Mouse (Mus musculus) stomach, embryonic 15.5 days (tissue): Measurements from ENCODE around the gene Pibf1. TPM values are rescaled to one million over a fixed set of nuclear protein-coding genes. Genes with fewer than 3 reads are reported as not detected.

Experiments
- ATAC-seq: fragments of 200-750 bp; cut with Nextera tagmentation; 2 replicates; pipeline ENCODE4 v1.8.0; 2017; ENCODE audit warnings: low read depth, moderate number of reproducible peaks, moderate TSS enrichment; ENCODE audit not compliant: insufficient read depth, low FRiP score
- H3K27ac ChIP-seq: fragments of 300-500 bp; sonication (generic); 2 replicates; pipeline ENCODE4 v1.5.1; 2015; ENCODE audit warnings: mild to moderate bottlenecking, inconsistent platforms
- H3K27me3 ChIP-seq: fragments of 300-500 bp; sonication (generic); replicated peaks from 2 replicates; pipeline ENCODE4 v1.6.1; 2015; ENCODE audit warnings: inconsistent platforms
- H3K36me3 ChIP-seq: fragments of 300-500 bp; sonication (generic); 2 replicates; pipeline ENCODE4 v1.6.1; 2015; ENCODE audit warnings: inconsistent platforms
- H3K4me1 ChIP-seq: fragments of 300-500 bp; sonication (generic); 2 replicates; pipeline ENCODE4 v1.6.1; 2015; ENCODE audit warnings: inconsistent platforms
- H3K4me2 ChIP-seq: fragments of 300-500 bp; sonication (generic); 2 replicates; pipeline ENCODE4 v1.6.1; 2015; ENCODE audit warnings: mild to moderate bottlenecking, inconsistent platforms
- H3K4me3 ChIP-seq: fragments of 300-500 bp; sonication (generic); replicated peaks from 2 replicates; pipeline ENCODE4 v1.5.1; 2015; ENCODE audit warnings: inconsistent platforms
- H3K9ac ChIP-seq: fragments of 300-500 bp; sonication (generic); 2 replicates; pipeline ENCODE4 v1.6.1; 2015; ENCODE audit warnings: inconsistent platforms
- H3K9me3 ChIP-seq: fragments of 300-500 bp; sonication (generic); 2 replicates; pipeline ENCODE4 v1.6.1; 2016; ENCODE audit warnings: inconsistent platforms
- WGBS: fragments of 180-500 bp; shearing (Covaris S2); methylation state at CpG from one replicate; pipeline ENCODE4 v1.1.7; 2015; 5-methylcytosine and 5-hydroxymethylcytosine counted together
- polyA plus RNA-seq: library from polyadenylated mRNA; unstranded; fragments of >200 nt; fragmentation: Nextera tagmentation; extraction: Ambion mirVana; gene quantifications from 2 replicates; pipeline ENCODE4 v1.2.1, GENCODE M21; 2015

Pibf1 gene
- polyA plus RNA-seq, 1 experiment from 2014 or later: 16.9 TPM

- Histone ChIP-seq H3K36me3 (no peaks in the 10 kb centered on the region), H3K4me2 (no peak overlapping the region), H3K4me3 (no peak overlapping the region), H3K9ac (no peak overlapping the region), H3K9me3 (no peaks in the 10 kb centered on the region), H3K27me3 (no peaks in the 10 kb centered on the region), H3K27ac (no peak overlapping the region), H3K4me1 (0 out of 2 replicates have a peak, but pooled peaks cover 3% of the 10 kb centered on the region)
- ATAC-seq: no peak
- WGBS: 78% methylated on average over 1 of the region's 1 CpGs
Observed at GRCm38 (mm10) chr14:99146841-99147240, 47.6 kb downstream of the Pibf1 start.

GRCm38 (mm10) chr14:99152683-99153082 is 53.5 kb downstream of the Pibf1 start:
- 0 out of 2 replicates have a peak, but pooled peaks cover 6% of the 10 kb centered on the region for H3K36me3 ChIP-seq
- ATAC-seq: no peak
- 88% methylated on average over 4 of the region's 4 CpGs for WGBS

GRCm38 (mm10) chr14:99159940-99160339 is 60.7 kb downstream of the Pibf1 start:
- WGBS: 80% methylated on average over 6 of the region's 6 CpGs
- Histone ChIP-seq H3K27ac (no peak overlapping the region), H3K9ac (no peak overlapping the region), H3K27me3 (no peaks in the 10 kb centered on the region), H3K4me3 (no peak overlapping the region), H3K4me2 (no peak overlapping the region), H3K36me3 (0 out of 2 replicates have a peak, but pooled peaks cover 3% of the 10 kb centered on the region), H3K9me3 (no peaks in the 10 kb centered on the region), H3K4me1 (no peaks in the 10 kb centered on the region)
- no peak for ATAC-seq

More at GRCm38 (mm10) chr14:99152683-99153082, 53.5 kb downstream of the Pibf1 start:
- H3K4me1 ChIP-seq: no peaks in the 10 kb centered on the region
- H3K4me2 ChIP-seq: no peak overlapping the region
- no peak overlapping the region for H3K9ac ChIP-seq
- no peak overlapping the region for H3K27ac ChIP-seq
- H3K4me3 ChIP-seq: no peak overlapping the region
- no peaks in the 10 kb centered on the region for H3K27me3 ChIP-seq
- H3K9me3 ChIP-seq: no peaks in the 10 kb centered on the region

GRCm38 (mm10) chr14:99163051-99163450 is 63.8 kb downstream of the Pibf1 start:
- WGBS: 93% methylated on average over 3 of the region's 3 CpGs
- Histone ChIP-seq H3K4me2 (no peak overlapping the region), H3K4me1 (no peaks in the 10 kb centered on the region), H3K4me3 (no peak overlapping the region), H3K27ac (no peak overlapping the region), H3K27me3 (no peaks in the 10 kb centered on the region), H3K9me3 (no peaks in the 10 kb centered on the region), H3K36me3 (no peaks in the 10 kb centered on the region; the same call in 1 of the 2 replicates), H3K9ac (no peak overlapping the region)
- no peak for ATAC-seq

- no peaks in the 10 kb centered on the region for H3K9me3 ChIP-seq
- no peaks in the 10 kb centered on the region for H3K4me1 ChIP-seq
- ATAC-seq: peak; percentile 73
- no peaks in the 10 kb centered on the region for H3K27me3 ChIP-seq
- WGBS: 64% methylated on average over 4 of the region's 4 CpGs
- no peak overlapping the region for H3K4me2 ChIP-seq
- no peak overlapping the region for H3K9ac ChIP-seq
- no peak overlapping the region; the same call in 1 of the 2 replicates for H3K27ac ChIP-seq
- no peak overlapping the region for H3K4me3 ChIP-seq
- no peaks in the 10 kb centered on the region for H3K36me3 ChIP-seq
Observed at GRCm38 (mm10) chr14:99174138-99174745, 75.0 kb downstream of the Pibf1 start.

- Histone ChIP-seq H3K27me3 (no peaks in the 10 kb centered on the region), H3K4me2 (no peak overlapping the region), H3K27ac (no peak overlapping the region), H3K9ac (no peak overlapping the region), H3K9me3 (no peaks in the 10 kb centered on the region), H3K36me3 (no peaks in the 10 kb centered on the region), H3K4me3 (no peak overlapping the region), H3K4me1 (no peaks in the 10 kb centered on the region)
- WGBS: 54% methylated on average over 9 of the region's 9 CpGs
- peak; percentile 81 for ATAC-seq
Observed at GRCm38 (mm10) chr14:99176559-99176958, 77.3 kb downstream of the Pibf1 start.

- Histone ChIP-seq H3K36me3 (no peaks in the 10 kb centered on the region), H3K9ac (no peak overlapping the region), H3K4me2 (no peak overlapping the region), H3K4me1 (no peaks in the 10 kb centered on the region), H3K27ac (no peak overlapping the region), H3K9me3 (no peaks in the 10 kb centered on the region), H3K4me3 (no peak overlapping the region), H3K27me3 (no peaks in the 10 kb centered on the region)
- WGBS: 84% methylated on average over 5 of the region's 5 CpGs
- 0 out of 2 replicates have a peak, but pooled peaks have one; percentile 7 for ATAC-seq
Observed at GRCm38 (mm10) chr14:99190153-99190790, 91.0 kb downstream of the Pibf1 start.

GRCm38 (mm10) chr14:99205865-99206264 is 106.6 kb downstream of the Pibf1 start:
- Histone ChIP-seq H3K9me3 (no peaks in the 10 kb centered on the region), H3K27me3 (no peaks in the 10 kb centered on the region), H3K4me2 (no peak overlapping the region), H3K4me3 (no peak overlapping the region), H3K27ac (no peak overlapping the region), H3K4me1 (no peaks in the 10 kb centered on the region), H3K9ac (no peak overlapping the region), H3K36me3 (no peaks in the 10 kb centered on the region)
- 82% methylated on average over 2 of the region's 2 CpGs for WGBS
- ATAC-seq: no peak

- H3K9me3 ChIP-seq: no peaks in the 10 kb centered on the region
- H3K4me1 ChIP-seq: no peaks in the 10 kb centered on the region
- 81% methylated on average over 5 of the region's 5 CpGs for WGBS
- H3K4me2 ChIP-seq: no peak overlapping the region
- no peak overlapping the region for H3K9ac ChIP-seq
- no peak overlapping the region for H3K27ac ChIP-seq
- no peaks in the 10 kb centered on the region for H3K27me3 ChIP-seq
- H3K4me3 ChIP-seq: no peak overlapping the region
- ATAC-seq: no peak
- H3K36me3 ChIP-seq: no peaks in the 10 kb centered on the region
Observed at GRCm38 (mm10) chr14:99206591-99206990, 107.4 kb downstream of the Pibf1 start.

GRCm38 (mm10) chr14:99210431-99210830 is 111.2 kb downstream of the Pibf1 start:
- ATAC-seq: no peak
- H3K27me3 ChIP-seq: no peaks in the 10 kb centered on the region

GRCm38 (mm10) chr14:99218396-99219012 is 119.3 kb downstream of the Pibf1 start:
- H3K4me3 ChIP-seq: no peak overlapping the region
- ATAC-seq: no peak
- H3K4me1 ChIP-seq: no peaks in the 10 kb centered on the region
- H3K4me2 ChIP-seq: no peak overlapping the region
- no peak overlapping the region for H3K27ac ChIP-seq
- H3K27me3 ChIP-seq: no peaks in the 10 kb centered on the region
- no peak overlapping the region for H3K9ac ChIP-seq
- 83% methylated on average over 7 of the region's 7 CpGs for WGBS
- H3K36me3 ChIP-seq: no peaks in the 10 kb centered on the region
- H3K9me3 ChIP-seq: no peaks in the 10 kb centered on the region

More at GRCm38 (mm10) chr14:99210431-99210830, 111.2 kb downstream of the Pibf1 start:
- no peaks in the 10 kb centered on the region for H3K9me3 ChIP-seq
- no peak overlapping the region for H3K9ac ChIP-seq
- H3K36me3 ChIP-seq: no peaks in the 10 kb centered on the region
- no peaks in the 10 kb centered on the region for H3K4me1 ChIP-seq
- no peak overlapping the region for H3K4me3 ChIP-seq
- no peak overlapping the region for H3K4me2 ChIP-seq
- 81% methylated on average over 5 of the region's 5 CpGs for WGBS
- H3K27ac ChIP-seq: no peak overlapping the region

- H3K9ac ChIP-seq: no peak overlapping the region
- no peak overlapping the region for H3K4me3 ChIP-seq
- H3K27me3 ChIP-seq: no peaks in the 10 kb centered on the region
- WGBS: 29% methylated on average over 9 of the region's 9 CpGs
- H3K36me3 ChIP-seq: 0 out of 2 replicates have a peak, but pooled peaks cover 3% of the 10 kb centered on the region
- H3K4me2 ChIP-seq: no peak overlapping the region
- H3K9me3 ChIP-seq: no peaks in the 10 kb centered on the region
- no peak overlapping the region for H3K27ac ChIP-seq
- ATAC-seq: no peak
- H3K4me1 ChIP-seq: no peaks in the 10 kb centered on the region
Observed at GRCm38 (mm10) chr14:99219757-99220171, 120.5 kb downstream of the Pibf1 start.
